Mouse (Mus musculus) ES-Bruce4 (cell line): ENCODE results near the gene Fat3.

Experiments
- CTCF ChIP-seq: IDR thresholded peaks from one replicate; pipeline ENCODE4 v1.8.1; 2011; ENCODE audit warnings: low read depth, low read length
- EP300 ChIP-seq: IDR thresholded peaks from 2 replicates; pipeline ENCODE4 v1.6.1; 2011; ENCODE audit warnings: low read depth, low read length; ENCODE audit not compliant: insufficient read depth

GRCm38 (mm10) chr9:16344902-16345855, 155.9 kb downstream of the Fat3 start:
- TF ChIP-seq EP300, result no peak
- no peak for TF ChIP-seq CTCF
